Mouse (Mus musculus) adrenal gland, postnatal 25 days (tissue): ENCODE measurements around the gene AI413582. TPM values are rescaled to one million over a fixed set of nuclear protein-coding genes. Genes with fewer than 3 reads are reported as not detected.

ENCODE experiments used
- DNase-seq: peaks from one replicate; pipeline ENCODE4 v3.0.0; 2021; ENCODE audit warnings: mixed read lengths
- total RNA-seq: library from RNA; stranded (reverse); gene quantifications from 2 replicates; pipeline ENCODE4 v1.2.3, GENCODE M21; 2021

Gene AI413582
- total RNA-seq, 1 experiment from 2014 or later = 27.6 TPM

GRCm38 (mm10) chr17:27555512-27556172 is 9.9 kb downstream of the AI413582 start:
- DNase-seq = peak; percentile 63

DNA sequence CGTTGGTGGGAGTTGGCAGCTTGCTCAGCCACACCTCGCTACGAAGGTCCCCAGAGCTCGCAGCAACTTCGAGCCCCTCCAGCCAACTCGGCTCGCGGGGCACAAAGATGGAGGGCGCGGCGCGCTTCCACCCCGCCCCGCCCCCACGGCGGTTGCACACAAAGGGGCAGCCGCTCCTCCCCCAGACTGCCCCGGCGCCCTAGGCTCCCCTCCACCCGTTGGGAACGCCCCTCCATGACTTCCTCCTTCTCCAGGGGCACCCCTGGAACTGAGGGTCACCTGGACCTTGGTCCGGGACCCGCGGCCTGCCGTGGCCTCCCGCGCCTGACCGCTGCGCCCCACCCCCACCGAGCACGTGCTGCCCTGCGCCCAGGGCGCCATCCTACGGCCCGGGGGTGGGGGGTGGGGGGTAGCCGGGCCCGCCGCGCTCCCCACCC is 10.5 kb downstream of the AI413582 start:
- no peak for DNase-seq

- DNase-seq = no peak
Observed at GRCm38 (mm10) chr17:27554062-27554960, 11.2 kb downstream of the AI413582 start.

DNA sequence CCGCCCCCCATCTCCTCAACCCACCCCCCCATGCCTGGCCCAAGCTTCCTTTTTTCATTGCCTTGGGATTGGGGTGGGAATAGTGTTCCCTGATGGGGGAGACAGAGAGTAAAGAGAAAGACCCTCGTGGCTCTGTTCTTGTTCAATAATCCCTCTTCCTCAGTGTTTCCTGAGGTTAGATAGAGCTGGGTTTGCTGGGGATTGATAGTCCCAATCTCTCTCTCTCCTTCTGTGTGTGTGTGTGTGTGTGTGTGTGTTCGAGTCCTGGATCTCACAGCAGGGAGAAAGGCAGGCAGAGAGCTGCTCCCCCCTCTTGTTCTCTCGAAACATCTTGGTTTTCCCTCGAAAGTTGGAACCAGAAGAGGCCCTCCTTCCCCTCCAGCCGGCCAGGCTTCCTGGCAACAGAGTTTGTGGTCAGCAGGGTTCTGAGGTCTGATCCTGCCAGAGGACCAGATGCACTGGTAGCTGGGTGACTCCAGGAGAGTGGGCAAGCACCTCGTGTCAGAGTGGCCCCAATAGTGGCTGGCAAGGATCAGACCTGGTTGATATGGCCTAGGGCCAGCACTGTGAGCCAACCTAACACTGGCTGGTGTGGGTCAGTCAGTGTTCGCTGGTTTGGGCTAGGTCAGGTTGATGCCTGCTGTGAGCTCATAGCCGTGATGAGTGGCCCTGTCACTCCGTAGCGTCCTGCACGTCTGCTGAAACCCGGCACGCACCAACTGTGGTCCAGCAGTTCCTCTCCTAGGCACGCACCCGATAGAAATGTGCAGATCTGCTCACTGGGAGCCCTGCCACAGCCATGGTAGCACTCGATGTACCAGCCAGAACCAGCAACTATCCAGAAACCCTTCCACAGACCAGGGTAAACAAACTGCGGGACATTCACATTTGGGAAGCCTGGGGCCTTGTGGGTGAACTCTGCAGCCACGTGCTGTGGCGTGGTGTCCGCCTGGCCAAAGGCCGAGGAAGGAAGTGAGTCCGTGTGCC is 13.0 kb downstream of the AI413582 start:
- no peak for DNase-seq

GRCm38 (mm10) chr17:27551393-27551940 is 14.1 kb downstream of the AI413582 start:
- no peak for DNase-seq

GRCm38 (mm10) chr17:27549234-27549633 is 16.3 kb downstream of the AI413582 start:
- DNase-seq = no peak

GRCm38 (mm10) chr17:27547253-27547868 is 18.2 kb downstream of the AI413582 start:
- peak; percentile 85 for DNase-seq

DNA sequence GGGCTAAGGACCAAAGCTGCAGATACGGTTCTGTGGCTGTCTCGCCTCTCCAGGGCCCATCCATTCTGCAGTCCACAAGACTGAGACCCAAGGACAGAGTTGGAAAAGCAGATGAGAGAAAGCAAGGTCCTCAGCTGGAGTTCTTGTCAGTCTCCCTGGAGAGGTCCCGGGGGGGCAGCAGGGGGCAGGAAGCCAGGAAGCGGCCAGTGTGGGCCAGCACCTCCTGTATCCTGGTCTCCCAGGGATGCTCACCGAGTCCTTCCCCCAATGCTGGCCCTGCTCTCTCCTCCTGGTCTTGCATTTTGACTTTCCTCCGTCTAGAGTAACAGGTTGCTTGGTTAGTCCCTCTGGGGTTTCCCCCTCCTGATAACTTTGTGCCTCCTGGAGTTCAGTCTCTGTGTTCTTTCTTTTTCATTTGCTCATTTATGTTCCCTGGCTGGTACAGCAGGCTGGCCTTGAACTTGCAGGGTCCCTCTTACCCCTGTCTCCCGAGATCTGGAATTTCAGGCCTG is 18.9 kb downstream of the AI413582 start:
- DNase-seq = no peak

DNA sequence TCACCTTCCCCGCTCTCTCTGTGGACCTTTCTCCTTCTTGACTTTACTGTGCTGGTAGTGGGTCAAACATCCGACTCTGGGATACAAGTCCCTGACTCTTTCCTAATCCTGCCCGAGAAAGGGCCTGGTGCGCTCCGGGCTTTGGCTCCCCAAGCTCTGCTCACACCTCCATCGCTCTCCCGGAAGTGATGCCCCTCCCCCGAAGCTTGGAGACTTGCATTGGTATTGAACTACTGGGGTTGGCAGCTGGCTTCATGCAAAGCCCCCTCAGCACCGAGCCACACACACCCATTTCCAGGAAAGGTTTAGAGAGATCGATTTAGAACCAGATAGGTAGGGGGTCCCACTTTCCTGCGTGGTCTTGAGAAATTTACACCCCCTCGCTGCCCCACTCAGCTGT is 19.6 kb downstream of the AI413582 start:
- DNase-seq = no peak

DNA sequence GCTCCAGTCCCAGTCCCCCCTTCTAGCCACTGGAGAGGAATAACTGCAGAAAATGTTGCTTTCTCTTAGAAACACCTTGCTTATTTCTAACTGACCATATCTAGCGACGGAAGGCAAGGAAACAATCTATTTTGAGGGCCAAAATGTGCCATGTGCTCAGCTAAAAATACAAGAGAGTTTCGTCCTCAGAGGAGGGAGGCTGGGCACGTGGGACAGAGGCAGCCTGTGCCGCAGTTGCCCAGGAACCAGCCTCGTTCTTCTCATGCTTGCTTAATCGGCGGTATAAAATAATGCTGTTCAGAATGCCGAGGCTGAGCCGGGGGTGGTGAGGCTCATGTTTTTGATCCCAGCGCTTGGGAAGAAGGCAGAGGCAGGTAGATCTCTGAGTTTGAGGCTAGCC is 21.0 kb downstream of the AI413582 start:
- no peak for DNase-seq

- DNase-seq = no peak
Observed at GRCm38 (mm10) chr17:27541984-27542383, 23.6 kb downstream of the AI413582 start.

GRCm38 (mm10) chr17:27541261-27541660 is 24.3 kb downstream of the AI413582 start:
- no peak for DNase-seq

GRCm38 (mm10) chr17:27534718-27535117 is 30.8 kb downstream of the AI413582 start:
- peak; percentile 90 for DNase-seq

DNA sequence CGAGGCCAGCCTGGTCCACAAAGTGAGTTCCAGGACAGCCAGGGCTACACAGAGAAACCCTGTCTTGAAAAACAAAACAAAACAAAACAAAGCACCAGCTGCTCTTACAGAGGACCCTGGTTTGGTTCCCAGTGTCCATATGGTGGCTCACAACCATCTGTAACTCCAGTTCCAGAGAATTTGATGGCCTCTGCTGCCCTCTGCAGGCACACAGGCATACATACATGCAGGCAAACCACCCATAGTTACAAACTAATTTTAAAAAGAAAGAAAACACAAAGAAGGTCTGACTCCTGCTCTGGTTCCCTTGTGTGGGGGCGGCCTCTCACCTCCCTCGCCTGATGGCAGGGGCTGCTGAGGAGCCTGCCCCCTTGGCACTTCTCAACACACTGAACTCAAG is 32.2 kb downstream of the AI413582 start:
- no peak for DNase-seq

DNA sequence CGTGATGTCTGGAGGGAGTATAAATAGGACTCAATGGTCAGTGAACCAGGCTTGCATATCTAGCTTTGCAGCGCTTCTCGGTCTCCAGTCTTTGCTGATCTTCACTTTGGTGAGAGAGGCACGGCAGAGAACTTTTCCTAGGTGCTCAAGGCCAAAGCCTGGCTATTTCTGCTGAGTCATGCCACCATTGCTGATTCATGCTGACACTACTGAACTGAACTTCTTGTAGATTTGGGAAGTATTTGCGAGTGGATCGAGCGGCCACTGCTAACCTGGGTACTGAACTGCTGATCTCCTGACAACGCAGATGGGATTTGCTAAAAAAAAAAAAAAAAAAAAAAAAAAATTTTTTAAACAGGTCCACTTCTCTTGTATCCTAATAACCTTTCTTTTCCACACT is 33.5 kb downstream of the AI413582 start:
- peak; percentile 30 for DNase-seq

GRCm38 (mm10) chr17:27528767-27529166 is 36.8 kb downstream of the AI413582 start:
- DNase-seq = peak; percentile 28

DNA sequence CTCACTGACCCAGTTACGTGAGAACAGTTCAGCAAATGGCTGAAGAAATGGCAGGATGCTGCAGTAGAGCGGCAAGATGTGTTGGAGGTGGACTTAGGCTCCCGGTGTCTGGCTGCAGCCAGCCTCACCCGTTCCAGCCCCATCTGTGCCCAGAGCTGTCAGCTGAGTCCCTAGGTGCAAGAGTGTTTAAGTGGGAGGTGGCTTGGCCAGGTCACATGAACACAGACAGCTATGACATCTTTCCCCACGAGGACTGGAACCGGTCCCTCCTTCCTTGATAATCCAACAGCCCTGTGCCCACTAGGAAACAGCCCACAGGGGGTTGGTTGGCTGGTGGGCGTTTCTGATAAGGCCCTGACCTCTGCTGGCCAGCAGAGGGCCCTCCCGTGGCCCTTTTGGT is 37.5 kb downstream of the AI413582 start:
- DNase-seq = no peak

GRCm38 (mm10) chr17:27527188-27527587 is 38.4 kb downstream of the AI413582 start:
- no peak for DNase-seq

DNA sequence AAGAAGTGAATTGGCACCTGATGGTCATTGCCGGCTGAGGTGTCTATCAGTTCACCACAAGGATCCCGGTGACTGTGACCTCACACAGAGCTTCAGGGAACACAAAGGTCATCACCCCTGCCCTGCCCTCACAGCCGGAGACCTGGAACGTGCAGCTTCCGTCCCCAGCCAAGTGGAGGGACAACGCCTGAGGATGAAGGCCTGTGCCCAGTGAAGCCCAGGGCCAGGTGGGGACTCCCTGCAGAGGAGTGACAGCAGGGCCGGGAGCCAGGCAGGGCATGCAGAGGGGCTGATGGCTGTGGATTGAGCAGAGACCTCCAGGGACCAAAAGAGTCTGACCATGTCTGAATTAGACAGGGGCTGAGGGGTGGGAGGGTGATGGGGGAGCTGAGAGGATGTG is 42.4 kb downstream of the AI413582 start:
- DNase-seq = no peak

GRCm38 (mm10) chr17:27521303-27521702 is 44.3 kb downstream of the AI413582 start, which contains the start of gene Grm4:
Gene Grm4 (minus strand): TSS chr17:27521403.
- no peak for DNase-seq

GRCm38 (mm10) chr17:27520557-27520956 is 45.0 kb downstream of the AI413582 start:
- peak; percentile 69 for DNase-seq
